Mouse (Mus musculus) erythroblast, embryonic 14.5 days (primary cell): ENCODE data around the gene Coq8a.

Experiments used
- GATA1 ChIP-seq: IDR thresholded peaks from 2 replicates; pipeline ENCODE4 v1.6.1; 2012; ENCODE audit warnings: low read length, inconsistent platforms, mixed read lengths
- TAL1 ChIP-seq: IDR thresholded peaks from 3 replicates; pipeline ENCODE4 v1.6.1; 2012; ENCODE audit warnings: low read length, inconsistent platforms, mixed read lengths

GRCm38 (mm10) chr1:180229906-180230305 is 30.5 kb upstream of the Coq8a start:
- TF ChIP-seq GATA1 = no peak
- TF ChIP-seq TAL1 = no peak
